Mouse (Mus musculus) liver, adult 2 months (tissue): ENCODE measurements around the gene Fstl3. TPM values are rescaled to one million over a fixed set of nuclear protein-coding genes. Genes with fewer than 3 reads are reported as not detected.

Experiments used
- DNase-seq: peaks from one replicate; pipeline ENCODE4 v3.0.0-alpha.2; 2011; ENCODE audit warnings: low read depth, low spot score; ENCODE audit errors: extremely low read depth
- H3K27ac ChIP-seq: fragments of 200-500 bp; replicated peaks from 2 replicates; pipeline ENCODE4 v1.5.1; 2012; ENCODE audit warnings: low read depth, mild to moderate bottlenecking, control low read depth, inconsistent platforms, low read length; ENCODE audit not compliant: insufficient read depth
- H3K27me3 ChIP-seq: fragments of 200-500 bp; 2 replicates; pipeline ENCODE4 v1.6.1; 2012; ENCODE audit warnings: mild to moderate bottlenecking, moderate library complexity, low read length, inconsistent platforms; ENCODE audit not compliant: control insufficient read depth, insufficient read depth
- H3K36me3 ChIP-seq: fragments of 200-500 bp; 2 replicates; pipeline ENCODE4 v1.6.1; 2012; ENCODE audit warnings: low read length, inconsistent platforms; ENCODE audit not compliant: control insufficient read depth, insufficient read depth
- H3K4me1 ChIP-seq: fragments of 200-500 bp; 2 replicates; pipeline ENCODE4 v1.6.1; 2011; ENCODE audit warnings: low read length; ENCODE audit not compliant: control insufficient read depth, insufficient read depth
- H3K4me3 ChIP-seq: fragments of 200-500 bp; 2 replicates; pipeline ENCODE4 v1.5.1; 2011; ENCODE audit warnings: low read depth, mild to moderate bottlenecking, control low read depth, low read length, moderate library complexity; ENCODE audit not compliant: insufficient read depth
- H3K79me2 ChIP-seq: fragments of 200-500 bp; 2 replicates; pipeline ENCODE4 v1.6.1; 2012; ENCODE audit warnings: inconsistent platforms, mild to moderate bottlenecking, low read length, moderate library complexity; ENCODE audit not compliant: control insufficient read depth, insufficient read depth
- H3K9ac ChIP-seq: fragments of 200-500 bp; 2 replicates; pipeline ENCODE4 v1.6.1; 2012; ENCODE audit warnings: low read depth, mild to moderate bottlenecking, control low read depth, inconsistent platforms, low read length
- CTCF ChIP-seq: fragments of 200-500 bp; IDR thresholded peaks from 2 replicates; pipeline ENCODE4 v1.5.1; 2011; ENCODE audit warnings: low read depth, low read length, control low read depth
- POLR2A ChIP-seq: fragments of 200-500 bp; IDR thresholded peaks from 2 replicates; pipeline ENCODE4 v1.6.1; 2011; ENCODE audit warnings: low read length, control low read depth; ENCODE audit not compliant: insufficient read depth; ENCODE audit errors: extremely low read depth
- WGBS: fragments of 180-500 bp; shearing (Covaris S2); methylation state at CpG from one replicate; pipeline ENCODE4 v1.1.7; 2018; 5-methylcytosine and 5-hydroxymethylcytosine counted together
- polyA plus RNA-seq: library from polyadenylated mRNA; depleted of rRNA; stranded (reverse); fragments of >200 nt; gene quantifications from 2 replicates; pipeline ENCODE4 v1.2.3, GENCODE M21; 2012; rRNA removed
- total RNA-seq: library from RNA; depleted of rRNA; stranded (reverse); fragments of >200 nt; gene quantifications from 2 replicates; pipeline ENCODE4 v1.2.3, GENCODE M21; 2014; rRNA removed

The Fstl3 gene
- total and polyA plus RNA-seq, 2 experiments, result 0.09 to 0.18 TPM

DNA sequence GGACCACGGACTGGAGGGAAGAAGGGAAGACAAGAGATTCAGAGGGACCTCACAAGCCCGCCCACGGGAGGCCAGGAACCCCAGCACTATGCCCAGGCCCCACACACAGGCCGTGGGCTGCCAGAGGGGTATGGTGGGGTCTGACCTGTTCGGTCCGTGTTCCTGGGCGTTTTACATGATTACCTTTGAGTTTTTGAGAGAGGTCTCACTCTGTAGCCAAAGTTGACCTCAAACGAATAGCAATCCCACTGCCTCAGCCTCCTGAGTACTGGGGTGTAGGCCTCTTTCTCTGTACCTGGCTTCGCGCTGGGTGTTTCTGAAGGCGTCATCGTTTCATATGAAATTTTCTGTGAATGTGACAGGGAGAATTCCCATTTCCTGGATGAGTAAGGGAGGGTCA, 44.7 kb downstream of the Fstl3 start:
- Histone ChIP-seq H3K27ac (no peak overlapping the region), H3K79me2 (no peaks in the 10 kb centered on the region), H3K4me1 (0 out of 2 replicates have a peak, but pooled peaks cover 2% of the 10 kb centered on the region), H3K4me3 (no peak overlapping the region), H3K9ac (no peak overlapping the region), H3K27me3 (no peaks in the 10 kb centered on the region), H3K36me3 (no peaks in the 10 kb centered on the region)
- TF ChIP-seq CTCF (no peak), POLR2A (no peak)
- WGBS, result 94% methylated on average over 12 of the region's 12 CpGs
- no peak for DNase-seq

DNA sequence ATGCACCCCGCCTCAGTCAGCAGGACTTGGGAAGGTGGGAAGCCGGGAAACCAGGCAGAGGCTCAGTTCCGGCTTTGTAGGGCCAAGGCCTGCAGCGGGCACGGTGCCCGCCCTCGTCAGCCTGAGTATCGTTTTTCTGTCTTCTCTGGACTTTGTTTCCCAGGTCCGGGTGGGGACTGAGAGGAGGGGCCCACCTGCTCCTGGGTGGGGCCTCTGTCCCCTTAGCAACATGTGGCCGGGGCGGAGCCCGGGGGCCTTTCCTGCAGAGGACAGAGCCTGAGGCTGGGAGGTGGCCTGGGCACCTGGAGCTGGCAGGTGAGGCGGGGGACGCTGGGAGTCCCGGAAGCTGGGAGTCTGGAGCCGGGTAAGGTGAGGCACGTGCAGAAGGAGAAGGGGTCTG, 45.3 kb downstream of the Fstl3 start:
- Histone ChIP-seq H3K4me1 (0 out of 2 replicates have a peak, but pooled peaks cover 2% of the 10 kb centered on the region), H3K36me3 (no peaks in the 10 kb centered on the region), H3K27me3 (no peaks in the 10 kb centered on the region), H3K9ac (no peak overlapping the region), H3K79me2 (no peaks in the 10 kb centered on the region), H3K4me3 (no peak overlapping the region), H3K27ac (no peak overlapping the region)
- TF ChIP-seq CTCF, result no peak
- no peak for TF ChIP-seq POLR2A
- 43% methylated on average over 17 of the region's 17 CpGs for WGBS
- DNase-seq, result no peak

- TF ChIP-seq POLR2A, result no peak
- no peak for TF ChIP-seq CTCF
- DNase-seq, result no peak
- Histone ChIP-seq H3K9ac (no peak overlapping the region), H3K79me2 (no peaks in the 10 kb centered on the region), H3K36me3 (no peaks in the 10 kb centered on the region), H3K4me1 (0 out of 2 replicates have a peak, but pooled peaks cover 2% of the 10 kb centered on the region), H3K4me3 (no peak overlapping the region), H3K27me3 (no peaks in the 10 kb centered on the region), H3K27ac (no peak overlapping the region)
- 77% methylated on average over 6 of the region's 6 CpGs for WGBS
Measured at GRCm38 (mm10) chr10:79823011-79823410, 45.9 kb downstream of the Fstl3 start.

- TF ChIP-seq POLR2A, result no peak
- H3K4me3 ChIP-seq, result no peak overlapping the region
- DNase-seq, result no peak
- no peaks in the 10 kb centered on the region for H3K27me3 ChIP-seq
- H3K9ac ChIP-seq, result no peak overlapping the region
- H3K36me3 ChIP-seq, result no peaks in the 10 kb centered on the region
- H3K4me1 ChIP-seq, result 0 out of 2 replicates have a peak, but pooled peaks cover 2% of the 10 kb centered on the region
- peak overlapping the region; percentile 38 for H3K27ac ChIP-seq
- no peaks in the 10 kb centered on the region for H3K79me2 ChIP-seq
- 61% methylated on average over 6 of the region's 6 CpGs for WGBS
Measured at GRCm38 (mm10) chr10:79824413-79824812, 47.3 kb downstream of the Fstl3 start.

GRCm38 (mm10) chr10:79831583-79831982, 54.5 kb downstream of the Fstl3 start:
- Histone ChIP-seq H3K4me3 (no peak overlapping the region), H3K36me3 (no peaks in the 10 kb centered on the region), H3K79me2 (no peaks in the 10 kb centered on the region), H3K27me3 (no peaks in the 10 kb centered on the region), H3K4me1 (no peaks in the 10 kb centered on the region), H3K9ac (no peak overlapping the region), H3K27ac (no peak overlapping the region)
- no peak for TF ChIP-seq CTCF
- TF ChIP-seq POLR2A, result no peak
- 89% methylated on average over 3 of the region's 3 CpGs for WGBS
- no peak for DNase-seq

Other genes with a start within 250 kb of the Fstl3 start
Only the 30 nearest of the 34 such genes appear.
- gene Theg, start 189.9 kb upstream of the Fstl3 start, total RNA-seq, result not detected in 2 replicates
- not detected in 2 replicates for gene Theg, start 189.9 kb upstream of the Fstl3 start, polyA plus RNA-seq
- not detected in 2 replicates for gene C2cd4c, start 163.2 kb upstream of the Fstl3 start, total RNA-seq
- gene C2cd4c, start 163.2 kb upstream of the Fstl3 start, polyA plus RNA-seq, result 0.06 and 0.10 TPM in 2 replicates
- 0.07 and 0.09 TPM in 2 replicates for gene Shc2, start 139.4 kb upstream of the Fstl3 start, total RNA-seq
- 0.07 and 0.10 TPM in 2 replicates for gene Shc2, start 139.4 kb upstream of the Fstl3 start, polyA plus RNA-seq
- not detected in 2 replicates for gene Odf3l2, start 131.5 kb upstream of the Fstl3 start, total RNA-seq
- not detected in 2 replicates for gene Odf3l2, start 131.5 kb upstream of the Fstl3 start, polyA plus RNA-seq
- gene Madcam1, start 112.7 kb upstream of the Fstl3 start, total RNA-seq, result 0.60 TPM in 1 of 2 replicates, not detected in the other
- not detected in 2 replicates for gene Madcam1, start 112.7 kb upstream of the Fstl3 start, polyA plus RNA-seq
- gene Tpgs1, start 107.9 kb upstream of the Fstl3 start, total RNA-seq, result 18.2 and 24.4 TPM in 2 replicates
- 48.5 and 58.9 TPM in 2 replicates for gene Tpgs1, start 107.9 kb upstream of the Fstl3 start, polyA plus RNA-seq
- 82.1 and 91.1 TPM in 2 replicates for gene Cdc34, start 95.1 kb upstream of the Fstl3 start, total RNA-seq
- 215 and 222 TPM in 2 replicates for gene Cdc34, start 95.1 kb upstream of the Fstl3 start, polyA plus RNA-seq
- gene Gzmm, start 88.3 kb upstream of the Fstl3 start, total RNA-seq, result 0.09 and 0.34 TPM in 2 replicates
- gene Gzmm, start 88.3 kb upstream of the Fstl3 start, polyA plus RNA-seq, result 0.09 and 0.37 TPM in 2 replicates
- gene Bsg, start 72.8 kb upstream of the Fstl3 start, total RNA-seq, result 652 and 839 TPM in 2 replicates
- 523 and 643 TPM in 2 replicates for gene Bsg, start 72.8 kb upstream of the Fstl3 start, polyA plus RNA-seq
- gene Hcn2, start 60.6 kb upstream of the Fstl3 start, total RNA-seq, result 0.09 and 0.13 TPM in 2 replicates
- 0.45 and 0.67 TPM in 2 replicates for gene Hcn2, start 60.6 kb upstream of the Fstl3 start, polyA plus RNA-seq
- gene Polrmt, start 30.7 kb upstream of the Fstl3 start, total RNA-seq, result 7.7 and 12.8 TPM in 2 replicates
- gene Polrmt, start 30.7 kb upstream of the Fstl3 start, polyA plus RNA-seq, result 32.7 and 42.4 TPM in 2 replicates
- gene Fgf22, start 22.2 kb upstream of the Fstl3 start, total RNA-seq, result not detected in 2 replicates
- gene Fgf22, start 22.2 kb upstream of the Fstl3 start, polyA plus RNA-seq, result not detected in 2 replicates
- 7.6 and 11.7 TPM in 2 replicates for gene Rnf126, start 10.3 kb upstream of the Fstl3 start, total RNA-seq
- 65.1 and 70.6 TPM in 2 replicates for gene Rnf126, start 10.3 kb upstream of the Fstl3 start, polyA plus RNA-seq
- not detected in 2 replicates for gene Prss57, start 13.7 kb downstream of the Fstl3 start, total RNA-seq
- gene Prss57, start 13.7 kb downstream of the Fstl3 start, polyA plus RNA-seq, result not detected in 2 replicates
- gene Palm, start 16.3 kb downstream of the Fstl3 start, total RNA-seq, result 0.81 and 0.92 TPM in 2 replicates
- gene Palm, start 16.3 kb downstream of the Fstl3 start, polyA plus RNA-seq, result 1.9 and 3.0 TPM in 2 replicates
- gene Misp, start 43.7 kb downstream of the Fstl3 start, total RNA-seq, result 0.18 and 0.40 TPM in 2 replicates
- 0.16 and 0.51 TPM in 2 replicates for gene Misp, start 43.7 kb downstream of the Fstl3 start, polyA plus RNA-seq
- 43.9 and 86.1 TPM in 2 replicates for gene Ptbp1, start 77.2 kb downstream of the Fstl3 start, total RNA-seq
- gene Ptbp1, start 77.2 kb downstream of the Fstl3 start, polyA plus RNA-seq, result 77.6 and 103 TPM in 2 replicates
- 0.40 TPM in 1 of 2 replicates, not detected in the other for gene Prtn3, start 97.2 kb downstream of the Fstl3 start, total RNA-seq
- 0.20 and 1.1 TPM in 2 replicates for gene Prtn3, start 97.2 kb downstream of the Fstl3 start, polyA plus RNA-seq
- under 0.01 TPM in 1 of 2 replicates, not detected in the other for gene Plppr3, start 97.4 kb downstream of the Fstl3 start, total RNA-seq
- gene Plppr3, start 97.4 kb downstream of the Fstl3 start, polyA plus RNA-seq, result 0.38 and 0.47 TPM in 2 replicates
- gene Elane, start 109.0 kb downstream of the Fstl3 start, total RNA-seq, result 0.20 TPM in 1 of 2 replicates, not detected in the other
- gene Elane, start 109.0 kb downstream of the Fstl3 start, polyA plus RNA-seq, result 0.12 and 0.15 TPM in 2 replicates
- 5.7 and 11.3 TPM in 2 replicates for gene Cfd, start 113.6 kb downstream of the Fstl3 start, total RNA-seq
- 0.37 and 0.98 TPM in 2 replicates for gene Cfd, start 113.6 kb downstream of the Fstl3 start, polyA plus RNA-seq
- 5.9 and 8.2 TPM in 2 replicates for gene Med16, start 131.7 kb downstream of the Fstl3 start, total RNA-seq
- 29.9 and 30.6 TPM in 2 replicates for gene Med16, start 131.7 kb downstream of the Fstl3 start, polyA plus RNA-seq
- not detected in 2 replicates for gene Gm26602, start 133.6 kb downstream of the Fstl3 start, total RNA-seq
- not detected in 2 replicates for gene Gm26602, start 133.6 kb downstream of the Fstl3 start, polyA plus RNA-seq
- 0.18 and 0.60 TPM in 2 replicates for gene Kiss1r, start 139.7 kb downstream of the Fstl3 start, total RNA-seq
- 1.5 and 1.9 TPM in 2 replicates for gene Kiss1r, start 139.7 kb downstream of the Fstl3 start, polyA plus RNA-seq
- 12.4 and 15.5 TPM in 2 replicates for gene R3hdm4, start 143.9 kb downstream of the Fstl3 start, total RNA-seq
- gene R3hdm4, start 143.9 kb downstream of the Fstl3 start, polyA plus RNA-seq, result 78.8 and 80.0 TPM in 2 replicates
- 0.37 and 0.74 TPM in 2 replicates for gene Arid3a, start 149.8 kb downstream of the Fstl3 start, total RNA-seq
- 0.69 and 1.7 TPM in 2 replicates for gene Arid3a, start 149.8 kb downstream of the Fstl3 start, polyA plus RNA-seq
- 24.8 TPM in 2 replicates for gene Wdr18, start 182.9 kb downstream of the Fstl3 start, total RNA-seq
- 59.8 and 63.3 TPM in 2 replicates for gene Wdr18, start 182.9 kb downstream of the Fstl3 start, polyA plus RNA-seq
- 0.18 TPM in 1 of 2 replicates, not detected in the other for gene Grin3b, start 193.4 kb downstream of the Fstl3 start, total RNA-seq
- 0.45 TPM in 2 replicates for gene Grin3b, start 193.4 kb downstream of the Fstl3 start, polyA plus RNA-seq
- gene Tmem259, start 207.1 kb downstream of the Fstl3 start, total RNA-seq, result 35.7 and 51.7 TPM in 2 replicates
- gene Tmem259, start 207.1 kb downstream of the Fstl3 start, polyA plus RNA-seq, result 223 and 259 TPM in 2 replicates
- 5.2 and 6.4 TPM in 2 replicates for gene Cnn2, start 211.3 kb downstream of the Fstl3 start, total RNA-seq
- gene Cnn2, start 211.3 kb downstream of the Fstl3 start, polyA plus RNA-seq, result 6.9 and 9.8 TPM in 2 replicates